ENCODE assay signal across 8 mouse cellular contexts in genomic region chr9:35360139-35361100, GRCm38 (mm10).
DNase-seq lines count a peak whose midpoint lies in the region; ATAC-seq and TF ChIP-seq lines count a peak whose summit lies in the region.

No protein-coding gene starts in this region.

- H3K4me2 ChIP-seq in midbrain, embryonic 11.5 days = no peak overlapping the region
- H3K4me2 ChIP-seq in forebrain, embryonic 14.5 days (ENCODE audit: low read length) = peak overlapping the region; percentile 34
- no peak overlapping the region for H3K4me2 ChIP-seq in hindbrain, embryonic 11.5 days (replicated peaks; ENCODE audit: low read depth, low read length)
- no peak overlapping the region for H3K4me2 ChIP-seq in neural tube, embryonic 13.5 days

- WGBS in midbrain, embryonic 10.5 days = 49% methylated on average over 6 of the region's 6 CpGs
- 44% methylated on average over 6 of the region's 6 CpGs for WGBS in midbrain, embryonic 11.5 days
- 10% methylated on average over 6 of the region's 6 CpGs for WGBS in forebrain, embryonic 14.5 days
- WGBS in hindbrain, embryonic 11.5 days = 35% methylated on average over 6 of the region's 6 CpGs
- 42% methylated on average over 6 of the region's 6 CpGs for WGBS in neural tube, embryonic 13.5 days
- 77% methylated on average over 6 of the region's 6 CpGs for WGBS in thymus, adult 2 months

- H3K36me3 ChIP-seq in midbrain, embryonic 10.5 days = no peaks in the 10 kb centered on the region
- no peaks in the 10 kb centered on the region for H3K36me3 ChIP-seq in midbrain, embryonic 11.5 days (ENCODE audit: control insufficient read depth, insufficient read depth, low read length)
- no peaks in the 10 kb centered on the region for H3K36me3 ChIP-seq in forebrain, embryonic 14.5 days (ENCODE audit: control insufficient read depth, insufficient read depth, low read length)
- H3K36me3 ChIP-seq in hindbrain, embryonic 11.5 days (ENCODE audit: control insufficient read depth, insufficient read depth, low read length) = no peaks in the 10 kb centered on the region
- H3K36me3 ChIP-seq in neural tube, embryonic 13.5 days = no peaks in the 10 kb centered on the region
- H3K36me3 ChIP-seq in thymus, adult 2 months (ENCODE audit: control insufficient read depth, insufficient read depth, low read length) = no peaks in the 10 kb centered on the region

- no peaks in the 10 kb centered on the region for H3K9me3 ChIP-seq in midbrain, embryonic 10.5 days (replicated peaks)
- H3K9me3 ChIP-seq in midbrain, embryonic 11.5 days (ENCODE audit: control insufficient read depth, low read length) = no peaks in the 10 kb centered on the region
- H3K9me3 ChIP-seq in forebrain, embryonic 14.5 days (replicated peaks; ENCODE audit: control insufficient read depth, low read length) = no peaks in the 10 kb centered on the region
- H3K9me3 ChIP-seq in hindbrain, embryonic 11.5 days (ENCODE audit: control insufficient read depth, low read length) = no peaks in the 10 kb centered on the region
- H3K9me3 ChIP-seq in neural tube, embryonic 13.5 days = no peaks in the 10 kb centered on the region

- peak overlapping the region; percentile 69 for H3K27ac ChIP-seq in midbrain, embryonic 10.5 days (replicated peaks)
- no peak overlapping the region for H3K27ac ChIP-seq in midbrain, embryonic 11.5 days (ENCODE audit: low read depth, low read length)
- H3K27ac ChIP-seq in forebrain, embryonic 14.5 days (ENCODE audit: low read depth, low read length) = peak overlapping the region; percentile 87
- peak overlapping the region; percentile 1; the same call in 1 of the 2 replicates for H3K27ac ChIP-seq in hindbrain, embryonic 11.5 days (ENCODE audit: low read depth, low read length)
- H3K27ac ChIP-seq in layer of hippocampus, adult 2 months = no peak overlapping the region
- H3K27ac ChIP-seq in neural tube, embryonic 13.5 days (replicated peaks) = peak overlapping the region; percentile 52; the same call in 1 of the 2 replicates
- no peak overlapping the region for H3K27ac ChIP-seq in thymus, adult 2 months (ENCODE audit: control insufficient read depth, insufficient read depth, low read length)

- no peak overlapping the region for H3K4me3 ChIP-seq in midbrain, embryonic 10.5 days
- H3K4me3 ChIP-seq in midbrain, embryonic 11.5 days (ENCODE audit: low read depth, low read length) = no peak overlapping the region
- no peak overlapping the region for H3K4me3 ChIP-seq in forebrain, embryonic 14.5 days (ENCODE audit: low read depth, low read length)
- H3K4me3 ChIP-seq in hindbrain, embryonic 11.5 days (ENCODE audit: low read depth, low read length) = no peak overlapping the region
- H3K4me3 ChIP-seq in layer of hippocampus, adult 2 months = no peak overlapping the region
- no peak overlapping the region for H3K4me3 ChIP-seq in neural tube, embryonic 13.5 days
- H3K4me3 ChIP-seq in thymus, adult 2 months (ENCODE audit: control insufficient read depth, insufficient read depth, low read length) = no peak overlapping the region

- H3K9ac ChIP-seq in midbrain, embryonic 11.5 days (ENCODE audit: low read length) = no peak overlapping the region
- 0 out of 2 replicates have a peak overlapping the region, but pooled peaks have one; percentile 0 for H3K9ac ChIP-seq in forebrain, embryonic 14.5 days (ENCODE audit: low read length)
- no peak overlapping the region for H3K9ac ChIP-seq in hindbrain, embryonic 11.5 days (ENCODE audit: low read depth, low read length)
- no peak overlapping the region for H3K9ac ChIP-seq in neural tube, embryonic 13.5 days

- H3K4me1 ChIP-seq in midbrain, embryonic 10.5 days = peaks cover 52% of the 10 kb centered on the region
- H3K4me1 ChIP-seq in midbrain, embryonic 11.5 days (ENCODE audit: control insufficient read depth, insufficient read depth, low read length) = peaks cover 10% of the 10 kb centered on the region
- H3K4me1 ChIP-seq in forebrain, embryonic 14.5 days (ENCODE audit: control insufficient read depth, insufficient read depth, low read length) = peaks cover 50% of the 10 kb centered on the region
- H3K4me1 ChIP-seq in hindbrain, embryonic 11.5 days (replicated peaks; ENCODE audit: control insufficient read depth, insufficient read depth, low read length) = peaks cover 10% of the 10 kb centered on the region
- peaks cover 31% of the 10 kb centered on the region for H3K4me1 ChIP-seq in neural tube, embryonic 13.5 days (replicated peaks)
- no peaks in the 10 kb centered on the region for H3K4me1 ChIP-seq in thymus, adult 2 months (replicated peaks; ENCODE audit: control insufficient read depth, insufficient read depth, low read length)

- no peak for TF ChIP-seq CTCF in layer of hippocampus, adult 2 months (conservative IDR thresholded peaks at IDR 0.05)
- TF ChIP-seq CTCF in thymus, adult 2 months (IDR thresholded peaks at IDR 0.05; ENCODE audit: borderline replicate concordance, control insufficient read depth, extremely low read depth, insufficient read depth, low read length, poor library complexity) = no peak

- TF ChIP-seq POLR2A in thymus, adult 2 months (IDR thresholded peaks at IDR 0.05; ENCODE audit: control insufficient read depth, extremely low read depth, insufficient read depth, low read length, poor library complexity) = no peak

- H3K27me3 ChIP-seq in midbrain, embryonic 10.5 days (ENCODE audit: low read depth, poor library complexity, severe bottlenecking) = peaks cover 29% of the 10 kb centered on the region
- no peaks in the 10 kb centered on the region for H3K27me3 ChIP-seq in midbrain, embryonic 11.5 days (ENCODE audit: control insufficient read depth, insufficient read depth, low read length)
- H3K27me3 ChIP-seq in forebrain, embryonic 14.5 days (replicated peaks; ENCODE audit: control insufficient read depth, insufficient read depth, low read length) = no peaks in the 10 kb centered on the region
- no peaks in the 10 kb centered on the region for H3K27me3 ChIP-seq in hindbrain, embryonic 11.5 days (ENCODE audit: control insufficient read depth, insufficient read depth, low read length)
- peaks cover 52% of the 10 kb centered on the region for H3K27me3 ChIP-seq in neural tube, embryonic 13.5 days
- H3K27me3 ChIP-seq in thymus, adult 2 months (ENCODE audit: control insufficient read depth, insufficient read depth, low read length) = no peaks in the 10 kb centered on the region

- DNase-seq in midbrain, embryonic 10.5 days (ENCODE audit: low spot score) = no peak
- DNase-seq in midbrain, embryonic 11.5 days (ENCODE audit: low spot score, missing footprints) = no peak
- DNase-seq in forebrain, embryonic 14.5 days (ENCODE audit: low spot score) = peak; percentile 96
- no peak for DNase-seq in hindbrain, embryonic 11.5 days (ENCODE audit: low spot score)
- DNase-seq in layer of hippocampus, adult 2 months (ENCODE audit: low spot score in 2 of 2) = peak; percentile 28 to 66
- DNase-seq in thymus, adult 2 months = no peak

- ATAC-seq in midbrain, embryonic 11.5 days (ENCODE audit: low FRiP score) = no peak
- ATAC-seq in forebrain, embryonic 14.5 days = peak; percentile 92
- no peak for ATAC-seq in hindbrain, embryonic 11.5 days (ENCODE audit: low FRiP score)
- peak; percentile 73 for ATAC-seq in neural tube, embryonic 13.5 days (ENCODE audit: low read depth)
- no peak for ATAC-seq in activated CD4-positive, CD25-positive, alpha-beta regulatory T cell, adult 4 months

Comparison
In these comparisons a context has a peak if more than half of its experiments do, and no peak if none do; other contexts are left out.
1. H3K27ac ChIP-seq: peak in midbrain, embryonic 10.5 days (single experiment), forebrain, embryonic 14.5 days (single experiment), hindbrain, embryonic 11.5 days (single experiment) and neural tube, embryonic 13.5 days (single experiment); none in midbrain, embryonic 11.5 days (single experiment), layer of hippocampus, adult 2 months (single experiment) and thymus, adult 2 months (single experiment).
2. DNase-seq: peak in forebrain, embryonic 14.5 days (single experiment) and layer of hippocampus, adult 2 months (2 of 2); none in midbrain, embryonic 10.5 days (single experiment), midbrain, embryonic 11.5 days (single experiment), hindbrain, embryonic 11.5 days (single experiment) and thymus, adult 2 months (single experiment).
3. ATAC-seq: peak in forebrain, embryonic 14.5 days (single experiment) and neural tube, embryonic 13.5 days (single experiment); none in midbrain, embryonic 11.5 days (single experiment), hindbrain, embryonic 11.5 days (single experiment) and activated CD4-positive, CD25-positive, alpha-beta regulatory T cell, adult 4 months (single experiment).